Mouse (Mus musculus): Measurements from ENCODE around the gene Zfp385a.

Gene Zfp385a

DNA sequence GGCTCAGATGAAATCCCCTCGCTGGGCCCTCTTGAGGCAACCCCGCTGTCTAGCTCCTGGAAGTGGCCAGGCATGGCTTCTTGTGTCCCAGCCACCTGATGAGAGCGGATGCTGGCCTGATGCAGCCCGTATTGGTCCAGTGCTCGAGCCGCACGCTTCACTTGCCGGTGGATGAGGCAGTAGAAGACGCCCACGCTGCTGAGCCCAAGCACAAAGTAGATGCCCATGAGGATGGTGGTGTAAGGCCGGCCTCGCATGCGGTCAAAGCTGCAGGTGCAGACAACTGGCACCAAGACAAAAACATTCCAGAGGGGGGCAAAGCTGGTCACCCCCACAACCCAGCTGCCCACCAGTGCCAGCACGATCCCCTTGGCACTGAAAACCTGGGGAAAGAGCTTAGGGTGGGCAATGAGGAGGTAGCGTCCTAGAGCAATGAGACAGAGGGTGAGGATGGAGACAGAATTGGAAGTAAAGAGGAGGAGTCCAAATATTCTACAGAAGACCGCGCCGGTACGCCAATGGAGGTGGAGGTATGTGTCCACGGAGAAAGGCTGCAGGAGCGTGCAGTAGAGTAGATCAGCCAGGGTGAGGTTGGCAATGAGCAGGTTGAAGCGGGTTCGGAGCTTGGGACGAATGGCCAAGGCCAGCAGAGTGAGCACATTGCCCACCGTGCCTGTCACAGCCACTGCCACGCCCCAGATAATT lies 30.9 kb downstream of the Zfp385a start:
- in situ Hi-C loops (cut with MboI, MseI), result loop anchor here (25.0 kb wide), 1 partner anchor 572 kb away; no protein-coding TSS in a partner anchor

DNA sequence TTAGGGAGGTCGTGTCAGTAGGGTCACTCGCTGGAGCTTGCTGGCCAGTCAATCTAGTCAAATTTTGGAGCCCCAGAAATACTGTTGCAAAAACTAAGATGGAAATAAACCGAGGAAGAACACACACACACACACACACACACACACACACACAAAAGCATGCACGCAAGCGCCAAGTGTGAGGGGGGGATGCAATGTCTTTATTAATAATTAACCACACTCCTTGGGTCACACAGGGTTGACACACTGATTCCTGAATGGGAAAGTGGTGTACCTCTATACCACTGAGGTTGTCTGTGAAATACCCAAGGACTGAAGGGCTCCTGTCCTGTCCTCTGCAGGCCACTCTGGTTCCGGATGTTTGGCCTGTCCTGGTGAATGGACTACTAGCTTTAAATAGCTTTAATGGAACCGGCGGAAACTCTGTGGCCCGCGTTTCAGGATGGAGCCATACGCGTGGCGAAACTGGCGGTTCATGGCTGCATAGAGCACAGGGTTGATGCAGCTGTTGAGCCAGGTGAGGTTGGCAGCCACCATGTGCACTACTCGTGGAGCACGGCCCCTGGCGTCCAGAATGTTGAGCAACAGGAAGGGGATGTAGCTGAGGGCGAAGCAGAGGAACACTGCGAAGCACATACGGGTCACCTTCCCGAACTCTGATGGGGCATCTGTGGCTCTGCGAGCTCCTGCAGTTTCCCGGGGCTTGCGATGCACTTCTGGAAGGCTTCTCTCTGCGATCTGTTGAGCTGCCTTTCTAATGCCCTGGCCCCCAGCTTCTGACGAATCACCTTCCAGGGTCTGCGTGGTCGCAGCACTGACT lies 31.6 kb downstream of the Zfp385a start:
- in situ Hi-C loops (cut with MboI, MseI), result loop anchor here (25.0 kb wide), 1 partner anchor 571 kb away; no protein-coding TSS in a partner anchor

- in situ Hi-C loops (cut with MboI, MseI), result loop anchor here (25.0 kb wide), 1 partner anchor 570 kb away; no protein-coding TSS in a partner anchor
Observed at GRCm38 (mm10) chr15:103307125-103307524, 32.8 kb downstream of the Zfp385a start.

- in situ Hi-C loops (cut with MboI, MseI), result loop anchor here (25.0 kb wide), 1 partner anchor 569 kb away; no protein-coding TSS in a partner anchor
Observed at GRCm38 (mm10) chr15:103305792-103306645, 33.9 kb downstream of the Zfp385a start.

DNA sequence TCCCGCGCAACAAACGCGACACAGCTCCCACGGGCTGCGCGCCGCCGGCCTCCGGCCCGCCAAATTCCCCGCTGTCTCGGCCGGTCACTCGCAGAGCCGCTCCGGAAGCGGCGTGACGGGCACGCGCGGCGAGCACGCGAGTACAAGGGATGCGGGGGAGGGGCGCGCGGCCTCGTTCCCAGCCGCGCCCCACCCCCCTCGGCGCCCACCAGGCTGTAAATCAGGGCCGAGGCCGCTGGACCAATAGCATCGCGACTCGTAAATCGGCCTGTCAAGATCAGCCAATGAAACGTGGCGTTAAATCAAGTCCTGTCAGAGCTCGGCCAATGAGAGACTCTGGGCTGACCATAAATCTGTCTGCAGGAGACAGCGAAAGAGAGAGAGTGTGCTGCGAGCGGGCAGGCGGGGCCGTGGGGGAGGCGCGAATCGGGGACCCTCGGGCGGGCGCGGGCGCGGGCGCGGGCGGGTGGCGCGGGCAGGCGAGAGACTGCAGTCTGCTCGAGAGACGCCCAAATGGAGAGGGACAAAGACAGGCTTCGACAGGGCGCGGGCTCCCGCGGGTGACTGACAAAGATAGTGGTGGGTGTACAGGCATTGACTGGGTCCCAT lies 34.7 kb downstream of the Zfp385a start:
- in situ Hi-C loops (cut with MboI, MseI), result loop anchor here (25.0 kb wide), 1 partner anchor 568 kb away; no protein-coding TSS in a partner anchor

DNA sequence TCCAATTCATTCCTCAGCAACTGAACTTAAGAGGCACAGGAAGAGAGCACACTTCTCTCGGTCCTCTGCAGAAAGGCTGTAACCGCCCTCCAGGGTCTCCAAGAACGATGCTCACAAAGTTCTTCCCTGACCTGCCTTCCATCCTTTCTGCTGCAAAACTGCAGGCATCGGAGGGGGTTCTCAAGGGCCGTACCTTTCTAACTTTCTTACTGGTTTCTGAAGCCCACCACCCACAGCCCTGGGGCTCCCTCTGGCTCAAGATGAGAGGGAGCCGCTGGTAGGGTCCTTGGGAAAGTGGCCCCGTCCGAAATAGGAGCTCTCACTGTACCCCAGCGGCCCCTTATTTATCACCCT lies 35.3 kb downstream of the Zfp385a start:
- in situ Hi-C loops (cut with MboI, MseI), result loop anchor here (25.0 kb wide), 1 partner anchor 567 kb away; no protein-coding TSS in a partner anchor

GRCm38 (mm10) chr15:103303916-103304615 lies 35.8 kb downstream of the Zfp385a start:
- in situ Hi-C loops (cut with MboI, MseI), result loop anchor here (25.0 kb wide), 1 partner anchor 567 kb away; no protein-coding TSS in a partner anchor

DNA sequence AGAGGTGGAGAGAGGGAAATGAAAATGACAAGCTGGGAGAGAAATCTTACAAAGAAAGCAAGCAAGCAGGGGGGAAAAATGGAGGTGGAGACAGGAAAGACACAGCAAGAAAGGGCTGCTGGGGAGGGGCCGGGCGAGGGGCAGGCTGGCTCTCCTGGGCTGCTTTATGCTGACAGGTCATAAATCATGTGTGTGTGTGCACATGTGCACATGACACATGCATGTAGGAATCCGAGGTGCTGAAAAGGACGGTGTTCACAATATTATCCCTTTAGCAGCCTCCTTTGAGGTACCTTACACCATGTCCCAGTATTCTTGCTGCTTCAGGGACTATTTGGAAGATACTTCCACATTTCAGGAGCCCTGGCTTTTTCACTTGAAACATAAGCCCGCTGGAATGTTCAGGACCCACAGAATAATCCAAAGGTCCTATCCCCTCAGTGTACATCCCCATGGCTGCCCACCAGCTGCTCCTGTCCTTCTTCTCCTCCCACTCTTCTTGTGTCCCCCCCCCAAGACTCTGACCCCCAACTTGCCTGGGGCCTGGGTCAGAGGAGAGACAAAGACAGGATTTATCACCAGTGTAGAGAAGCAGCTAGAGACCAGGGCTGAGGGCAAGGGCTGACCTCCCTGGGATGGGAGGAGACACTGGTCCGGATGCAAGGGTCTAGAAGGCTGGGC lies 37.4 kb downstream of the Zfp385a start:
- in situ Hi-C loops (cut with MboI, MseI), result loop anchor here (25.0 kb wide), 1 partner anchor 565 kb away; no protein-coding TSS in a partner anchor

DNA sequence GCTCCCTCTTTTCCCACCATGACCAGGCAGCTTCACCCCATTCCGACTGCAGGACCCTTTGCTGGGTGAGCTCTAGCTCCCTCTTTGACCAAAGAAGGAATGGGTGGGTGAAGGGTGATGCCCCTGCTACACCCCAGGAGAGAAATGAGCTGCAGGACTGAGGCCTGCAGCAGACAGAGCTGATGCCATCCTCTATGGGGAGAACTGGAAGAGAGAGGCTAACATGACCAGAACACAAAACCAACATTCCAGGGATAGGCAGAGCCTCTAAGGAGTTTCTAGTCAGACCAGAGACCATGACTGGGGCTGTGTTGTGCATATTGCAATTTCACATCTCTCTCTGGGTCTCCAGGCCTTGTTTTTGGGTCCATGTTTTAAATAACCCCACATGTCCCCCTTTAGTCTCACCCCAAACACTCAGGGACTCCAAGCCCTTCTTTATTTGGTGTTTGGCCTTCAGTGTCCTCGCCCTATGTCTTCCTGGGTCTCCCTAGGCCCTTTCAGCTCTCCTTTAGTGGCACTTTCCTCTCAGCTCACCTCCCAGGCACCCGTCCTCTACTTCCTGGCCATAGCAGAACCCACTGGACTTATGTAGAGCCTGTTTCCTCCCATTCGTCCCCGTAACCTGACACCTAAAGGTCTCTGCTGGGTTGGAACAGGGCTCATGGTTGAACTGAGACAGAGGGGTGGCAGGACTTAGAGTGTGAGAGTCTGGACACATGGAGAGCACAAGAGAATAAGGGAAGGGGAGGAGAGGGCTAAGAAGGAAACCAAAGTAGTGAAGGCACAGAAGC lies 38.1 kb downstream of the Zfp385a start:
- in situ Hi-C loops (cut with MboI, MseI), result loop anchor here (25.0 kb wide), 1 partner anchor 564 kb away; no protein-coding TSS in a partner anchor

GRCm38 (mm10) chr15:103301046-103301445 lies 38.8 kb downstream of the Zfp385a start:
- in situ Hi-C loops (cut with MboI, MseI), result loop anchor here (25.0 kb wide), 1 partner anchor 564 kb away; no protein-coding TSS in a partner anchor

GRCm38 (mm10) chr15:103300560-103300959 lies 39.3 kb downstream of the Zfp385a start:
- in situ Hi-C loops (cut with MboI, MseI), result loop anchor here (25.0 kb wide), 1 partner anchor 563 kb away; no protein-coding TSS in a partner anchor

GRCm38 (mm10) chr15:103300067-103300471 lies 39.8 kb downstream of the Zfp385a start:
- in situ Hi-C loops (cut with MboI, MseI), result loop anchor here (25.0 kb wide), 1 partner anchor 563 kb away; no protein-coding TSS in a partner anchor

GRCm38 (mm10) chr15:103299644-103300043 lies 40.2 kb downstream of the Zfp385a start:
- in situ Hi-C loops (cut with MboI, MseI), result loop anchor here (5.0 to 25.0 kb wide), 2 partner anchors 112 to 562 kb away; no protein-coding TSS in a partner anchor

DNA sequence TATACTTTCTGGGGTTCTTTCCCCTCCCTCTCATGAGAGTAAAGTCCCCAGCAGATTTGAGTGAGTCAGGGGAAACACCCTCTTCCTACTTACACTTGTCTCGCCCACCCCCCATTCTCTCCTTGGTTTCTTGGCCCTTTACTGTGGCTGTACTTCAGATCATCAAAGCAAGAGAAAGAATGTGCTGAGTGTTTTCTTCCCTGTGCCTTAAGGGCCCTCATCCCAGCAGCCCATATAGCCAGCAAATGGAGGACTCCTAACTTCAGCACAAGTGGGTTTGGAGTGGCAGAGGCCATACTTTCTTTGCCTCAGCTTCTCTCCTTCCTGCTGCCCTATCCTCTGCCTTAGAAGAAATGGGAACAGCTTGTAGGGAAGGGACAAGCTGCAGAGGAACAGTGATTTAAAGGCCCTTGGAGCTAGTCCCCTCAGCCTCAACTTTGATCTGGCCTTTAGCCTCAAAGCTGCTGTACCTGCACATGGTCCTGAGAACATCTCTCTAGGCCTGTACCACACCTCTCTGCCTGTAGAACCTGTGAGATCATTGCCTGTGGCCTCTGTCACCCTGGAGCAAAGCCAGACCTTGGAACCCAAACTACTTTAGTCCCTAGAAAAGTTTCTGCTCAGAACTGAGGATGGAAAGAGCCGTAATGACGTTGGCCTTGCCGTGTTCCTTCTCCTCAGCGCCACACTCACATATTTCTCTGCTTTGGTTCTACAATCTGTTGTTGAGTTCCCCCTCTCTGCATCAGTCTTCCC lies 40.9 kb downstream of the Zfp385a start:
- in situ Hi-C loops (cut with MboI, MseI), result loop anchor here (5.0 kb wide), 1 partner anchor 112 kb away; no protein-coding TSS in a partner anchor

- in situ Hi-C loops (cut with MboI, MseI), result loop anchor here (5.0 kb wide), 1 partner anchor 111 kb away; no protein-coding TSS in a partner anchor
Observed at GRCm38 (mm10) chr15:103298026-103298425, 41.9 kb downstream of the Zfp385a start.

DNA sequence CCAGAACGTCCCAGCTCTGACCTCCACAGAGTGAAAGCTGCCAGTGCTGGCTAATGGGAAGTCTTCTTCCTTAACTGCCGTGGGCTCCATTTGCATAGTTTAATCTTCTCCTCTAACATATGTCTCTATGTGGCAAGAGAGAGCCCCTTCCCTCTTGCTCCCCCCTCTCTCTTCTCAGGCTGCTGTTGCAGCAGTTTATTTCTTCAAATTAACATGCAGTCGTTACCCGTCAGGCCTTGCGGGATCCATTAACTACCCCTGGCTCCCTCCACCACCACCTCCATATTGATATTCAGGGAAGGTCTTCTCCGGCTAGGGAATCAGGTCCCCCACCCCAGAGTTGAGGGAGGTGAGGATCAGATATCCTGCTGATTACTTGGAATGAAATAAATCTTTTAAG lies 42.6 kb downstream of the Zfp385a start:
- in situ Hi-C loops (cut with MboI, MseI), result loop anchor here (5.0 kb wide), 1 partner anchor 110 kb away; no protein-coding TSS in a partner anchor

DNA sequence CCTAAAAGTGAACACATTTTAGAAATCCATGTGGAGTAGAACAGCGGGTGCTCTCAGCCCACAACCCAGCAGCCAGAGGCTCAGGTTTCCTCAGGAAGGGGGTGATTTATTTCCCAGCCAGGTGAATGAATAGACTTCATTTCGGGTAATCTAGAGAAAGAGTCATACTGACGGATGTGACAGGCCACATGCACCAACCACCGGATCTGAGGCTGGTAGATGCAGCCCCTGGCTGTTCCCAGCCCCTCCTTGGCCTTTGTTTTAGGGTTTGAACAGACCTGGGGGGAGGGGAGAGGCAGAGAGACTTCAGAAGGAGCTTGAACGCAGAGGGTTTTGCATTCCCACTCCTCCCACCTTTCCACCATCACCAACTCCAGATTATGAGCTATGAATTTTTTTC lies 44.0 kb downstream of the Zfp385a start:
- in situ Hi-C loops (cut with MboI, MseI), result loop anchor here (5.0 kb wide), 1 partner anchor 109 kb away; no protein-coding TSS in a partner anchor

All from T-helper 1 cell (primary cell).